Mouse (Mus musculus) embryonic fibroblast, embryonic 13.5 days (primary cell): ENCODE results near the gene Esrra.

Source experiments
- CTCF ChIP-seq: IDR thresholded peaks from 2 replicates; pipeline ENCODE4 v1.5.1; 2011; ENCODE audit warnings: mild to moderate bottlenecking, control low read depth, low read length, moderate library complexity, borderline replicate concordance; ENCODE audit not compliant: insufficient read depth
- POLR2A ChIP-seq: IDR thresholded peaks from 2 replicates; pipeline ENCODE4 v1.6.1; 2011; ENCODE audit warnings: low read depth, mild to moderate bottlenecking, control low read depth, low read length, moderate library complexity

GRCm38 (mm10) chr19:6936299-6936698, 14.7 kb upstream of the Esrra start:
- TF ChIP-seq POLR2A (no peak), CTCF (no peak)
